Mouse (Mus musculus) heart, adult 2 months (tissue): ENCODE data around the gene Acads. TPM values are rescaled to one million over a fixed set of nuclear protein-coding genes. Genes with fewer than 3 reads are reported as not detected.
A peak's percentile ranks its signal among the peaks of the same experiment; 100 is the strongest.

Source experiments
- DNase-seq, 2 experiments: peaks; one replicate each; pipeline ENCODE4 v3.0.0; 2021
- H3K27ac ChIP-seq: fragments of 200-600 bp; 2 replicates; pipeline ENCODE4 v1.8.1; 2022
- H3K27me3 ChIP-seq: fragments of 200-500 bp; 2 replicates; pipeline ENCODE4 v1.6.1; 2012; ENCODE audit warnings: mild to moderate bottlenecking, low read length, inconsistent platforms, mixed read lengths; ENCODE audit not compliant: control insufficient read depth, insufficient read depth
- H3K36me3 ChIP-seq: fragments of 200-500 bp; 2 replicates; pipeline ENCODE4 v1.6.1; 2012; ENCODE audit warnings: low read length, inconsistent platforms; ENCODE audit not compliant: control insufficient read depth, insufficient read depth
- H3K4me1 ChIP-seq: fragments of 200-500 bp; 2 replicates; pipeline ENCODE4 v1.6.1; 2011; ENCODE audit warnings: low read length; ENCODE audit not compliant: control insufficient read depth, insufficient read depth
- H3K4me3 ChIP-seq: fragments of 200-600 bp; 2 replicates; pipeline ENCODE4 v1.8.1; 2022
- H3K79me2 ChIP-seq: fragments of 200-500 bp; replicated peaks from 2 replicates; pipeline ENCODE4 v1.6.1; 2012; ENCODE audit warnings: mild to moderate bottlenecking, inconsistent platforms, low read length, moderate library complexity, mixed read lengths; ENCODE audit not compliant: control insufficient read depth, insufficient read depth
- H3K9ac ChIP-seq: fragments of 200-500 bp; 2 replicates; pipeline ENCODE4 v1.6.1; 2012; ENCODE audit warnings: low read depth, mild to moderate bottlenecking, control low read depth, inconsistent platforms, low read length, mixed read lengths
- CTCF ChIP-seq: fragments of 200-600 bp; IDR thresholded peaks from 2 replicates; pipeline ENCODE4 v1.8.1; 2022; ENCODE audit warnings: antibody characterized with exemption, mild to moderate bottlenecking, moderate library complexity
- EP300 ChIP-seq: fragments of 200-500 bp; IDR thresholded peaks from 2 replicates; pipeline ENCODE4 v1.6.1; 2011; ENCODE audit warnings: low read depth, low read length, control low read depth; ENCODE audit not compliant: insufficient read depth
- POLR2A ChIP-seq: fragments of 200-500 bp; IDR thresholded peaks from 2 replicates; pipeline ENCODE4 v1.6.1; 2011; ENCODE audit warnings: mild to moderate bottlenecking, low read depth, low read length, control low read depth; ENCODE audit not compliant: insufficient read depth
- WGBS: fragments of 180-500 bp; shearing (Covaris S2); methylation state at CpG from one replicate; pipeline ENCODE4 v1.1.7; 2018; 5-methylcytosine and 5-hydroxymethylcytosine counted together
- intact Hi-C: fragments of 180-260 bp; cut with DNase I; formaldehyde crosslinking; loops from one replicate; pipeline ENCODE4 v1.15.1; 2025
- polyA plus RNA-seq: library from polyadenylated mRNA; depleted of rRNA; stranded (reverse); fragments of >200 nt; gene quantifications from 2 replicates; pipeline ENCODE4 v1.2.3, GENCODE M21; 2012
- total RNA-seq, 2 experiments: library from RNA; stranded (reverse); gene quantifications; 2 replicates each; pipeline ENCODE4 v1.2.3; 2021

Gene Acads
- total and polyA plus RNA-seq, 3 experiments, result 199 to 256 (median 228) TPM

- Histone ChIP-seq H3K27ac (peak overlapping the region; percentile 78), H3K4me1 (peaks cover 16% of the 10 kb centered on the region), H3K9ac (no peak overlapping the region), H3K36me3 (0 out of 2 replicates have a peak, but pooled peaks cover 4% of the 10 kb centered on the region), H3K27me3 (no peaks in the 10 kb centered on the region), H3K4me3 (no peak overlapping the region), H3K79me2 (no peaks in the 10 kb centered on the region)
- intact Hi-C loops, result no loop called here
- 42% methylated on average over 10 of the region's 10 CpGs for WGBS
- TF ChIP-seq POLR2A, result no peak
- TF ChIP-seq CTCF, result no peak
- no peak for TF ChIP-seq EP300
- DNase-seq, result peak in 1 of 2 experiments; percentile 19
These were observed 24.4 kb upstream of the Acads start for GRCm38 (mm10) chr5:115143552-115143951.

DNA sequence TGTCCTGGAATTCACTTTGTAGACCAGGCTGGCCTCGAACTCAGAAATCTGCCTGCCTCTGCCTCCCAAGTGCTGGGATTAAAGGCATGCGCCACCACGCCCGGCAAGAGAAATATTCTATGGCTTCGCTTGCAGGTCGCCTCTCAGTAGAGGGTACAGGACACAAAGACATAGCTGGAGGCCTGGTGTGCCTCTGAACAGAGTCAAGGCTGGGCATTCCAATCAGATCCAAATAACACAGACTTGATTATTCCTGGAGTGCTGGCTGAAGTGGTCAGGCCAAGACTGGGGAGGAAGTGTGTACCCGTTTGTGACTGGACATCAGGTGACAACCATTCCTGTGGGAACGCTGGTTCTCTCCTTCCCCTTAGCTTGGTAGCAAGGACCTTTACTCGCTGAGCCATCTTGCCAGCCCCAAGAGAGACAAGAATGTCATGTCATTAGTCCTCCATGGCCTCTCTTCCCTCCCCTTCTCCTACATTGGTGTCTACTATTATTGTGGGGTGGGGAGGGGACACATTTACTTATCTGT lies 23.1 kb upstream of the Acads start:
- DNase-seq, result peak in 1 of 2 experiments; percentile 15
- Histone ChIP-seq H3K9ac (no peak overlapping the region), H3K27me3 (no peaks in the 10 kb centered on the region), H3K36me3 (0 out of 2 replicates have a peak, but pooled peaks cover under 1% of the 10 kb centered on the region), H3K27ac (no peak overlapping the region; the same call in 1 of the 2 replicates), H3K4me3 (no peak overlapping the region), H3K79me2 (no peaks in the 10 kb centered on the region), H3K4me1 (peaks cover 16% of the 10 kb centered on the region)
- TF ChIP-seq EP300 (no peak), CTCF (no peak), POLR2A (no peak)
- intact Hi-C loops, result no loop called here
- 89% methylated on average over 9 of the region's 9 CpGs for WGBS

DNA sequence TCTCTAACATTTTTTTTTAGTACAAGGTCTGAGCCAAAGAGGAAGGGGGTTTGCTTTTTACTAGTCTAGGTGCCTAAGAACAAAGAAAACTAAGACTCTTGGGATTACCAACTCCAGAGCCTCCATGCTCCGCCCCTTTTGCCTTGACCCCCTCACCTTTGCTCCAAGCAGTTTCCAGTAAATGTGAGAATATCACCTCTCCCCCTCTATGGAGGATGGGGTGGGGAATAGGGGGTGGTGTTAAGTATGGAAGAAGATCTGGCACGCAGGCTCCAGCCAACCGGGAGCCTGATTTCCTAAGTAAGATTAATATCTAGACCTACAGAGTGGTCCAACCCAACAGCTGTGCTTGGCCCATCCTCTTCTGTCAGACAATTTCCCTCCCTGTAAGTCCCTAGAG lies 21.6 kb upstream of the Acads start:
- Histone ChIP-seq H3K36me3 (no peaks in the 10 kb centered on the region), H3K27me3 (no peaks in the 10 kb centered on the region), H3K9ac (no peak overlapping the region), H3K4me3 (no peak overlapping the region), H3K4me1 (peaks cover 13% of the 10 kb centered on the region), H3K79me2 (no peaks in the 10 kb centered on the region), H3K27ac (peak overlapping the region; percentile 43; the same call in 1 of the 2 replicates)
- no peak for TF ChIP-seq POLR2A
- 0 out of 2 replicates have a peak, but pooled peaks have one; percentile 38 for TF ChIP-seq EP300
- TF ChIP-seq CTCF, result no peak
- 46% methylated on average over 3 of the region's 3 CpGs for WGBS
- DNase-seq, result peak; percentile 41 to 42
- intact Hi-C loops, result no loop called here

- Histone ChIP-seq H3K27me3 (no peaks in the 10 kb centered on the region), H3K4me1 (peaks cover 8% of the 10 kb centered on the region), H3K36me3 (no peaks in the 10 kb centered on the region), H3K9ac (no peak overlapping the region), H3K4me3 (no peak overlapping the region), H3K27ac (no peak overlapping the region), H3K79me2 (peaks cover 2% of the 10 kb centered on the region; the same call in 1 of the 2 replicates)
- no peak for DNase-seq
- intact Hi-C loops, result no loop called here
- WGBS, result 80% methylated on average over 4 of the region's 4 CpGs
- TF ChIP-seq EP300 (no peak), POLR2A (no peak), CTCF (no peak)
These were observed 20.0 kb upstream of the Acads start for GRCm38 (mm10) chr5:115139124-115139523.

- Histone ChIP-seq H3K4me1 (peaks cover 2% of the 10 kb centered on the region), H3K4me3 (peak within 1 kb of the TSS; percentile 86), H3K36me3 (no peaks in the 10 kb centered on the region), H3K27me3 (no peaks in the 10 kb centered on the region), H3K27ac (peak within 1 kb of the TSS; percentile 85), H3K79me2 (peaks cover 3% of the 10 kb centered on the region; the same call in 1 of the 2 replicates), H3K9ac (peak within 1 kb of the TSS; percentile 82)
- TF ChIP-seq CTCF (no peak), POLR2A (peak; percentile 48; the same call in 1 of the 2 replicates)
- WGBS, result 1% methylated on average over 64 of the region's 81 CpGs
- intact Hi-C loops, result no loop called here
- DNase-seq, result peak; percentile 93 to 96
These were observed 15.4 kb upstream of the Acads start, which contains the start of gene Unc119b for GRCm38 (mm10) chr5:115134234-115135165. Gene Unc119b, minus strand, starts transcription at chr5:115134975.
